Mouse (Mus musculus) myocyte (in vitro differentiated cells): ENCODE measurements around the gene Sdc4. TPM values are rescaled to one million over a fixed set of nuclear protein-coding genes. Genes with fewer than 3 reads are reported as not detected.

Experiments used
- H3K27me3 ChIP-seq: one replicate; pipeline ENCODE4 v1.6.1; 2011; ENCODE audit not compliant: control insufficient read depth, insufficient read depth, insufficient read length
- H3K36me3 ChIP-seq: one replicate; pipeline ENCODE4 v1.6.1; 2011; ENCODE audit not compliant: control insufficient read depth, insufficient read depth
- H3K4me2 ChIP-seq: one replicate; pipeline ENCODE4 v1.6.1; 2011; ENCODE audit warnings: low read depth, control low read depth
- H3K4me3 ChIP-seq: one replicate; pipeline ENCODE4 v1.5.1; 2011; ENCODE audit warnings: mild to moderate bottlenecking, control low read depth, moderate library complexity
- H3K79me2 ChIP-seq: one replicate; pipeline ENCODE4 v1.6.1; 2011; ENCODE audit not compliant: control insufficient read depth, insufficient read depth
- H3ac ChIP-seq: one replicate; pipeline ENCODE4 v1.6.1; 2011; ENCODE audit not compliant: control insufficient read depth, insufficient read length
- CEBPB ChIP-seq: IDR thresholded peaks from 2 replicates; pipeline ENCODE4 v1.6.1; 2011; ENCODE audit warnings: mild to moderate bottlenecking, moderate library complexity; ENCODE audit not compliant: poor library complexity, insufficient read depth, severe bottlenecking
- E2F4 ChIP-seq: IDR thresholded peaks from one replicate; pipeline ENCODE4 v1.6.1; 2011; ENCODE audit warnings: mild to moderate bottlenecking, control low read depth, moderate library complexity; ENCODE audit not compliant: insufficient read depth
- MAX ChIP-seq: IDR thresholded peaks from one replicate; pipeline ENCODE4 v1.6.1; 2011; ENCODE audit warnings: low read depth, mild to moderate bottlenecking, control low read depth
- MYOD1 ChIP-seq, 3 experiments: IDR thresholded peaks; one replicate each; pipeline ENCODE4 v1.6.1; 2011; ENCODE audit warnings: control low read depth in 2 of 3, low read depth in 2 of 3, mild to moderate bottlenecking in 2 of 3, moderate library complexity in 1 of 3; ENCODE audit not compliant: insufficient read length in 2 of 3, control insufficient read depth in 1 of 3
- MYOG ChIP-seq, 3 experiments: IDR thresholded peaks; one replicate each; pipeline ENCODE4 v1.6.1; 2011; ENCODE audit warnings: control low read depth in 2 of 3, low read depth in 2 of 3, mild to moderate bottlenecking in 2 of 3; ENCODE audit not compliant: insufficient read length in 2 of 3, control insufficient read depth in 1 of 3, insufficient read depth in 1 of 3
- POLR2A ChIP-seq: IDR thresholded peaks from one replicate; pipeline ENCODE4 v1.6.1; 2011; ENCODE audit warnings: low read depth, mild to moderate bottlenecking, control low read depth, moderate library complexity; ENCODE audit not compliant: insufficient read length
- POLR2AphosphoS2 ChIP-seq: IDR thresholded peaks from one replicate; pipeline ENCODE4 v1.6.1; 2011; ENCODE audit warnings: low read depth, control low read depth; ENCODE audit not compliant: insufficient read length
- REST ChIP-seq: IDR thresholded peaks from one replicate; pipeline ENCODE4 v1.6.1; 2011; ENCODE audit warnings: mild to moderate bottlenecking, control low read depth, moderate library complexity; ENCODE audit not compliant: insufficient read depth, insufficient read length
- SRF ChIP-seq: IDR thresholded peaks from one replicate; pipeline ENCODE4 v1.6.1; 2011; ENCODE audit warnings: low read depth; ENCODE audit not compliant: control insufficient read depth, insufficient read length
- TCF12 ChIP-seq: IDR thresholded peaks from one replicate; pipeline ENCODE4 v1.6.1; 2011; ENCODE audit warnings: mild to moderate bottlenecking, control low read depth; ENCODE audit not compliant: poor library complexity, insufficient read depth, severe bottlenecking
- TCF3 ChIP-seq: IDR thresholded peaks from one replicate; pipeline ENCODE4 v1.6.1; 2011; ENCODE audit warnings: low read depth, control low read depth; ENCODE audit not compliant: insufficient read length
- USF1 ChIP-seq: IDR thresholded peaks from one replicate; pipeline ENCODE4 v1.6.1; 2011; ENCODE audit warnings: low read depth, mild to moderate bottlenecking, control low read depth, moderate library complexity
- polyA plus RNA-seq: library from polyadenylated mRNA; unstranded; fragments of >200 nt; fragmentation: generic; extraction: Trizol; gene quantifications from one replicate; pipeline ENCODE4 v1.2.1, GENCODE M21; 2012; ENCODE audit warnings: missing spikeins

The Sdc4 gene
- polyA plus RNA-seq, 1 experiment, result 52.4 TPM

DNA sequence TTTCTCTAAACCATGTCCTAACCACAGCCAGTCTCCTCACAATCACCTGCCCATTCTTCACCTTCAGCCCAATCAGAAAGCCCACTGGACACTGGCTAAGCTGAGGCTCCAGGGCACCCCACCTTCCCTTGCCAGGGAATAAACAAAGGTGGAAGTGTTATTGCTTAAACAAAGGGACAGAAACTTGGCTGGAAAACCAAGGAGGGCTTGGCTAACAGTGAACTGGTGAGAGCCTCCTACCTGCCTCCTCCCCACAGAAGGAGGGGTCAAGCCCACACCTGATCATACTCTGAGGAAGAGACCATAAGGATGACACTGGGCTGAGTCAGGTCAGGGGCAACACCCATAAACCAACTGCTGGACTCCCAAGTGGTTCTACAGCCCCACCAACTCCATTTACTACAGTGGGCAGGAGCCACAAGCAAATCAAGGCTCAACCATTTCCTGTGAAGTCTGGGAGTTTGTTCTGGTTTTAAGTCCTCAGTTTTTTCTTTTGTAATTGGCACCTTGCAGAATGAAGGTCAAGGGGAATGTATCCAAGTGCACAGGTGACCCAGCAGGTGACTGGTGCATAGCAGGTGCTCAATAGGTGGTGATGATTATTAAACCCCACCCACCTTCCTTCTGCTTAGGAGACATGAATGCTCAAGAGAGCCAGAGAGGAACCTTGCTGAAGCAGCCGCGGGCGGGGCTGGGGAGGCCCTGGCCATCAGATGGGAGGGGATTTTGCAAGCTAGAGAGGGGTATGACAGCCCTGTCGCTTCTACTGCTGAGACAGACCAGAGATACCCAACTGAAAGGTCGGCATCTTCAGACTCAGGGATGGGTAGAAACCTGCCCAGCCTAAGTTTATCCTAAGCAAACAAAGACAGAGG lies 8.2 kb downstream of the Sdc4 start:
- H3ac ChIP-seq, result no peak overlapping the region
- no peaks in the 10 kb centered on the region for H3K27me3 ChIP-seq
- no peak overlapping the region for H3K4me3 ChIP-seq
- H3K4me2 ChIP-seq, result peak overlapping the region; percentile 82
- no peaks in the 10 kb centered on the region for H3K36me3 ChIP-seq
- no peak for TF ChIP-seq MYOG (IDR thresholded peaks at IDR 0.05; ENCODE audit: control insufficient read depth in 1 of 3, insufficient read depth in 1 of 3, insufficient read length in 2 of 3, low read depth in 2 of 3)
- TF ChIP-seq REST, result no peak
- TF ChIP-seq POLR2AphosphoS2, result no peak
- no peak for TF ChIP-seq POLR2A
- TF ChIP-seq CEBPB, result no peak
- no peak for TF ChIP-seq E2F4
- no peak for TF ChIP-seq MYOD1 (IDR thresholded peaks at IDR 0.05; ENCODE audit: control insufficient read depth in 1 of 3, insufficient read length in 2 of 3, low read depth in 2 of 3)
- TF ChIP-seq TCF3, result no peak
- H3K79me2 ChIP-seq, result peaks cover 81% of the 10 kb centered on the region

DNA sequence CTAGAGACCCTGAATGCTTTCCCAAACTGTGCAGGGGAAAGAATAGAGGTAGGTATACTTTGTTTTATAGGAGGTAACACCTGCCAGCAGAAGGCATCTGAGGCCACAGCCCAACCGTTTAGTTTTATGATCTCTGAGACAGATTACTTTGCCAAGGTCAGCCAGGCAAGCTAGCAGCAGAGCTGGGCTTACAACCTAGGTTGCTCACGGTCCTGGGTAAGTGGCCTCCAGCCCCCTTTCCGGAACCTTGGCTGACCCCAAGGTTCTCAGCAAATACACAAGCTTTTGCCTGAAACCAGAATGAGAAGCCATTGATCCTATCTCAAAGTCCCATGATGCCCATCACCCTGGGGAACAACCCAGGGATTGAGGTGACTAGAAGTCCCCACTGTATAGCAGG lies 9.0 kb downstream of the Sdc4 start:
- peak overlapping the region; percentile 19 for H3K4me2 ChIP-seq
- H3K27me3 ChIP-seq, result no peaks in the 10 kb centered on the region
- no peak overlapping the region for H3K4me3 ChIP-seq
- H3K36me3 ChIP-seq, result peaks cover 2% of the 10 kb centered on the region
- no peak overlapping the region for H3ac ChIP-seq
- H3K79me2 ChIP-seq, result peaks cover 76% of the 10 kb centered on the region
- no peak for TF ChIP-seq SRF
- TF ChIP-seq MAX, result no peak
- TF ChIP-seq MYOD1 (IDR thresholded peaks at IDR 0.05; ENCODE audit: control insufficient read depth in 1 of 3, insufficient read length in 2 of 3, low read depth in 2 of 3), result no peak
- TF ChIP-seq E2F4, result no peak
- TF ChIP-seq CEBPB, result no peak
- TF ChIP-seq REST, result no peak
- no peak for TF ChIP-seq MYOG (IDR thresholded peaks at IDR 0.05; ENCODE audit: control insufficient read depth in 1 of 3, insufficient read depth in 1 of 3, insufficient read length in 2 of 3, low read depth in 2 of 3)
- TF ChIP-seq USF1, result no peak
- no peak for TF ChIP-seq POLR2AphosphoS2
- TF ChIP-seq TCF3, result no peak
- TF ChIP-seq TCF12, result no peak
- no peak for TF ChIP-seq POLR2A

DNA sequence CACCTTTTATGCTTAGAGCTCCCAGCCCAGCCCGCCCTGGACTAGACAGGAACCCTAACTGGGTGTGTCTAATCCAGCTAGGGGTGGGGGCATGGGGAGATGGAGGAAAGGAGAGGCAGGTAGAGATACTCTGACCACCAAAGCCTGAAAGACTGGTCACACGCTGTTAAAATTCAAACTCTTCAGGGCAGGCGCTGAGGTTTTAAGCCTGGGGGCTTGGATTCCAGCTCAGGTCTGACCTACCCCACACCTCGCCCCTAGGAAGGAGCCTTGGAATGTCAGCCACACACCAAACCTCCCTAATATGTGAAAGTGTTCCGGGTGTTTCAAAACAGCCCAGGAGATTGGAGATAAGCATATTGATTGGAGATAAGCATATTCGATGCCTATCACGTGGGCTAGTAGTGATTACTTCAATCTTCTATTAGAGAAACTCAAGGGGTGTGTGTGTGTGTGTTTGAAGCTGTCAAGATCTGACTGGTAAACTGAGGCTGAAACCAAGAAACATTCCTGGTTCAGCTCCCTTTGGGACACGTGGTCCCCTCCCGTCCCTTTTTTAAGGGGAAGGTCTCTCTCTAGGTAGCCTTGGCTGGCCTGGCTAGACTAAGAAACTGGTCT lies 10.3 kb downstream of the Sdc4 start:
- Histone ChIP-seq H3K27me3 (no peaks in the 10 kb centered on the region), H3ac (no peak overlapping the region), H3K4me2 (peak overlapping the region; percentile 84), H3K79me2 (peaks cover 63% of the 10 kb centered on the region), H3K36me3 (peaks cover 15% of the 10 kb centered on the region), H3K4me3 (peak overlapping the region; percentile 2)
- TF ChIP-seq MAX, result no peak
- TF ChIP-seq SRF, result no peak
- no peak for TF ChIP-seq USF1
- TF ChIP-seq POLR2AphosphoS2, result no peak
- TF ChIP-seq TCF3, result no peak
- TF ChIP-seq TCF12, result no peak
- no peak for TF ChIP-seq MYOD1 (IDR thresholded peaks at IDR 0.05; ENCODE audit: control insufficient read depth in 1 of 3, insufficient read length in 2 of 3, low read depth in 2 of 3)
- no peak for TF ChIP-seq REST
- no peak for TF ChIP-seq E2F4

DNA sequence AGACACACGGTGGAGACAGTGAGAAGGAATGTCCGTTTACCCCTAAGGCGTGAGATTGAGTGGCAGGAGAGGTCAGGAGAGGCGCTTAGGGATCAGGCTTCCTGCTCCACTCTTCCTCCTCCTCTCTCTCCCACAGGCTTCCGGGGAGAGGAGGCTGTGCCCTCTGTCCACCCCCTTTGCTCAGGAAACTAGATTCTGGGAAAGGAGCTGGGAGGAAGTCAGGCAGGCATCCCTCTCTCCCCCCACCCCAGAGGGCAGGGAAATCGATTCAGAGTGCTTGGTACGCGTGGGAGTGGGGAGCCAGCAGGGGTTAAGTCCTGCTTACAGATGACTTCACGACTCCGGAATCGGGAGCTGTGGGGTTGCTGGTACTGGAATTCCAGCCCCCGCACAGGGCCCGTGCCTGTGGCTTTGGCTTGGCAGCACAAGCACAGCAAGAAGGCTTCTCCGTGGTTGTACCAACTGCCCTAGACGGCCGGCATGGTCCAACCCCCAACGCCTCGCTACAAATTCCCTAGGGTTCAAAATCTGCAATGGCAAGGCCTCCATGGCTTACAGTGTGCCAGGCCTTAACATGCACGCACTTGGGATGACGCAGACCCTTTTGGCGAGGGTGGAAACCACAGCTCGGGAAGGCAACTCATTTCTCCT lies 11.0 kb downstream of the Sdc4 start:
- H3K36me3 ChIP-seq, result peaks cover 22% of the 10 kb centered on the region
- peak overlapping the region; percentile 84 for H3K4me2 ChIP-seq
- no peaks in the 10 kb centered on the region for H3K27me3 ChIP-seq
- H3K79me2 ChIP-seq, result peaks cover 56% of the 10 kb centered on the region
- TF ChIP-seq POLR2AphosphoS2 (peak; percentile 10), MYOD1 (IDR thresholded peaks at IDR 0.05; ENCODE audit: control insufficient read depth in 1 of 3, insufficient read length in 2 of 3, low read depth in 2 of 3) (peak in 2 of 3 experiments; percentile 1 to 31), TCF12 (peak; percentile 54), REST (no peak), E2F4 (no peak), MAX (no peak), USF1 (no peak), POLR2A (no peak), TCF3 (peak; percentile 52), SRF (peak; percentile 31), CEBPB (no peak), MYOG (IDR thresholded peaks at IDR 0.05; ENCODE audit: control insufficient read depth in 1 of 3, insufficient read depth in 1 of 3, insufficient read length in 2 of 3, low read depth in 2 of 3) (peak; percentile 11 to 80 (median 26))
- no peak overlapping the region for H3ac ChIP-seq
- peak overlapping the region; percentile 2 for H3K4me3 ChIP-seq
